Mouse (Mus musculus) stomach, embryonic 14.5 days (tissue): ENCODE measurements around the gene Tm7sf3. TPM values are rescaled to one million over a fixed set of nuclear protein-coding genes. Genes with fewer than 3 reads are reported as not detected.

ENCODE experiments used
- ATAC-seq: fragments of 200-750 bp; cut with Nextera tagmentation; 2 replicates; pipeline ENCODE4 v1.8.0; 2017; ENCODE audit warnings: low read depth, moderate TSS enrichment; ENCODE audit not compliant: insufficient number of reproducible peaks, insufficient read depth, low FRiP score
- H3K27ac ChIP-seq: fragments of 300-500 bp; sonication (generic); 2 replicates; pipeline ENCODE4 v1.5.1; 2014; ENCODE audit warnings: mild to moderate bottlenecking, low read length, moderate library complexity, mixed read lengths
- H3K27me3 ChIP-seq: fragments of 300-500 bp; sonication (generic); 2 replicates; pipeline ENCODE4 v1.6.1; 2014; ENCODE audit warnings: low read length, control low read depth, mixed read lengths; ENCODE audit not compliant: control insufficient read depth, insufficient read depth
- H3K36me3 ChIP-seq: fragments of 300-500 bp; sonication (generic); 2 replicates; pipeline ENCODE4 v1.6.1; 2014; ENCODE audit warnings: mild to moderate bottlenecking, control low read depth, low read length, moderate library complexity, mixed read lengths; ENCODE audit not compliant: control insufficient read depth, insufficient read depth
- H3K4me1 ChIP-seq: fragments of 300-500 bp; sonication (generic); 2 replicates; pipeline ENCODE4 v1.6.1; 2014; ENCODE audit warnings: low read length, control low read depth, mixed read lengths; ENCODE audit not compliant: control insufficient read depth, insufficient read depth
- H3K4me2 ChIP-seq: fragments of 300-500 bp; sonication (generic); replicated peaks from 2 replicates; pipeline ENCODE4 v1.6.1; 2014; ENCODE audit warnings: low read depth, low read length, control low read depth
- H3K4me3 ChIP-seq: fragments of 300-500 bp; sonication (generic); 2 replicates; pipeline ENCODE4 v1.5.1; 2014; ENCODE audit warnings: low read depth, low read length, control low read depth
- H3K9ac ChIP-seq: fragments of 300-500 bp; sonication (generic); replicated peaks from 2 replicates; pipeline ENCODE4 v1.6.1; 2014; ENCODE audit warnings: low read depth, mild to moderate bottlenecking, control low read depth, low read length, moderate library complexity, mixed read lengths
- H3K9me3 ChIP-seq: fragments of 300-500 bp; sonication (generic); 2 replicates; pipeline ENCODE4 v1.6.1; 2016; ENCODE audit warnings: low read depth, low read length, control low read depth; ENCODE audit not compliant: control insufficient read depth
- WGBS: fragments of 180-500 bp; shearing (Covaris S2); extraction: QIAGEN DNeasy Blood & Tissue Kit; methylation state at CpG from one replicate; pipeline ENCODE4 v1.1.7; 2014; 5-methylcytosine and 5-hydroxymethylcytosine counted together
- polyA plus RNA-seq: library from polyadenylated mRNA; unstranded; fragments of >200 nt; fragmentation: Nextera tagmentation; extraction: Ambion mirVana; gene quantifications from 2 replicates; pipeline ENCODE4 v1.2.1, GENCODE M21; 2014

Gene Tm7sf3
- polyA plus RNA-seq, 1 experiment from 2014 or later: 31.7 TPM

GRCm38 (mm10) chr6:146615891-146616290 lies 26.7 kb downstream of the Tm7sf3 start:
- Histone ChIP-seq H3K27ac (no peak overlapping the region), H3K4me3 (no peak overlapping the region), H3K36me3 (peaks cover 28% of the 10 kb centered on the region), H3K9me3 (no peaks in the 10 kb centered on the region), H3K27me3 (no peaks in the 10 kb centered on the region), H3K4me2 (no peak overlapping the region), H3K4me1 (no peaks in the 10 kb centered on the region), H3K9ac (no peak overlapping the region)
- ATAC-seq: no peak
- 95% methylated on average over 8 of the region's 8 CpGs for WGBS

GRCm38 (mm10) chr6:146614541-146614940 lies 28.1 kb downstream of the Tm7sf3 start:
- Histone ChIP-seq H3K36me3 (peaks cover 24% of the 10 kb centered on the region), H3K4me1 (no peaks in the 10 kb centered on the region), H3K9me3 (no peaks in the 10 kb centered on the region), H3K4me2 (no peak overlapping the region), H3K4me3 (no peak overlapping the region), H3K27ac (no peak overlapping the region), H3K9ac (no peak overlapping the region), H3K27me3 (no peaks in the 10 kb centered on the region)
- WGBS: 92% methylated on average over 5 of the region's 5 CpGs
- no peak for ATAC-seq

GRCm38 (mm10) chr6:146613907-146614306 lies 28.7 kb downstream of the Tm7sf3 start:
- peaks cover 24% of the 10 kb centered on the region for H3K36me3 ChIP-seq
- H3K27me3 ChIP-seq: no peaks in the 10 kb centered on the region
- H3K9ac ChIP-seq: no peak overlapping the region
- no peak overlapping the region for H3K4me2 ChIP-seq
- H3K4me3 ChIP-seq: no peak overlapping the region
- H3K27ac ChIP-seq: no peak overlapping the region
- no peaks in the 10 kb centered on the region for H3K9me3 ChIP-seq
- 94% methylated on average over 5 of the region's 5 CpGs for WGBS
- no peak for ATAC-seq
- H3K4me1 ChIP-seq: no peaks in the 10 kb centered on the region

GRCm38 (mm10) chr6:146612736-146613135 lies 29.9 kb downstream of the Tm7sf3 start:
- ATAC-seq: no peak
- peaks cover 21% of the 10 kb centered on the region for H3K36me3 ChIP-seq
- 89% methylated on average over 5 of the region's 5 CpGs for WGBS

GRCm38 (mm10) chr6:146611897-146612296 lies 30.7 kb downstream of the Tm7sf3 start:
- H3K27ac ChIP-seq: no peak overlapping the region
- ATAC-seq: 0 out of 2 replicates have a peak, but pooled peaks have one; percentile 54
- H3K27me3 ChIP-seq: no peaks in the 10 kb centered on the region
- H3K4me1 ChIP-seq: no peaks in the 10 kb centered on the region
- no peaks in the 10 kb centered on the region for H3K9me3 ChIP-seq
- peaks cover 15% of the 10 kb centered on the region for H3K36me3 ChIP-seq
- no peak overlapping the region for H3K9ac ChIP-seq
- H3K4me2 ChIP-seq: no peak overlapping the region
- no peak overlapping the region for H3K4me3 ChIP-seq
- 88% methylated on average over 7 of the region's 7 CpGs for WGBS

More at GRCm38 (mm10) chr6:146612736-146613135, 29.9 kb downstream of the Tm7sf3 start:
- no peaks in the 10 kb centered on the region for H3K4me1 ChIP-seq
- H3K27ac ChIP-seq: no peak overlapping the region
- no peaks in the 10 kb centered on the region for H3K9me3 ChIP-seq
- no peak overlapping the region for H3K9ac ChIP-seq
- no peaks in the 10 kb centered on the region for H3K27me3 ChIP-seq
- no peak overlapping the region for H3K4me3 ChIP-seq
- H3K4me2 ChIP-seq: no peak overlapping the region

- Histone ChIP-seq H3K36me3 (peaks cover 14% of the 10 kb centered on the region), H3K27ac (no peak overlapping the region), H3K4me3 (no peak overlapping the region), H3K4me1 (no peaks in the 10 kb centered on the region), H3K27me3 (no peaks in the 10 kb centered on the region), H3K9ac (no peak overlapping the region), H3K9me3 (no peaks in the 10 kb centered on the region), H3K4me2 (no peak overlapping the region)
- peak; percentile 75; the same call in 1 of the 2 replicates for ATAC-seq
- 89% methylated on average over 6 of the region's 6 CpGs for WGBS
Observed at GRCm38 (mm10) chr6:146611385-146611784, 31.2 kb downstream of the Tm7sf3 start.

GRCm38 (mm10) chr6:146603651-146604050 lies 39.0 kb downstream of the Tm7sf3 start:
- no peak for ATAC-seq
- WGBS: 89% methylated on average over 10 of the region's 10 CpGs
- no peak overlapping the region for H3K27ac ChIP-seq
- H3K36me3 ChIP-seq: peaks cover 60% of the 10 kb centered on the region
- H3K4me3 ChIP-seq: no peak overlapping the region
- H3K4me1 ChIP-seq: no peaks in the 10 kb centered on the region
- no peak overlapping the region for H3K4me2 ChIP-seq
- H3K9ac ChIP-seq: no peak overlapping the region
- H3K27me3 ChIP-seq: no peaks in the 10 kb centered on the region
- no peaks in the 10 kb centered on the region for H3K9me3 ChIP-seq

- Histone ChIP-seq H3K27ac (no peak overlapping the region), H3K4me1 (no peaks in the 10 kb centered on the region), H3K4me3 (no peak overlapping the region), H3K27me3 (no peaks in the 10 kb centered on the region), H3K4me2 (no peak overlapping the region), H3K36me3 (peaks cover 63% of the 10 kb centered on the region), H3K9me3 (no peaks in the 10 kb centered on the region), H3K9ac (no peak overlapping the region)
- no peak for ATAC-seq
- WGBS: 83% methylated on average over 4 of the region's 4 CpGs
Observed at GRCm38 (mm10) chr6:146602601-146603000, 40.0 kb downstream of the Tm7sf3 start.

GRCm38 (mm10) chr6:146585134-146585533 lies 57.5 kb downstream of the Tm7sf3 start:
- Histone ChIP-seq H3K27me3 (no peaks in the 10 kb centered on the region), H3K4me3 (no peak overlapping the region), H3K9me3 (no peaks in the 10 kb centered on the region), H3K36me3 (peaks cover 27% of the 10 kb centered on the region), H3K4me2 (no peak overlapping the region), H3K4me1 (no peaks in the 10 kb centered on the region), H3K9ac (no peak overlapping the region), H3K27ac (no peak overlapping the region)
- 94% methylated on average over 5 of the region's 5 CpGs for WGBS
- no peak for ATAC-seq
